Mouse (Mus musculus): ENCODE results near the gene Has3. TPM values are rescaled to one million over a fixed set of nuclear protein-coding genes. Genes with fewer than 3 reads are reported as not detected.
"Not testable (repeated sequence)": the region's sequence is repeated elsewhere in the genome, so short reads cannot be mapped to it uniquely, and the experiment has no call there.

The Has3 gene
- total RNA-seq, 2 experiments from 2014 or later = 1.1 to 1.6 TPM

DNA sequence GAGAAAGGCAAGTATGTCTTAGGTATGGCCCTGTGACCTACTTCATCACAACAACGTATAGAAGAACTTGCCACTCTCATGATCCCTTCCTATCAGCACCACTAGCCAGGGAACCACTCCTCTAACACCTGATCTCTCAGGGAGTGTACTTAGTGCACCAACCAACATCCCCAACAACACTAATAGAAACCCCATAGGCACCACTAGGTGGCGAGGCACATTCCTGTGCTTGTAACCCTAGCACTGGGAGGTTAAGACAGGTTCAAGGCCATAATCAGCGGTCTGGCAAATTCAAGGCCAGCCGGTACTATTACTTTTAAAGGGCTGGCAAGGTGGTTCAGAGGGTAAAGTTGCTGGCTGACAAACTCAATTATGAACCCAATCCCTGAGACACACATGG is 57.2 kb downstream of the Has3 start:
- no peak for DNase-seq (ENCODE audit: low spot score in 2 of 2)
- intact Hi-C loops (cut with DNase I) = no loop called here

DNA sequence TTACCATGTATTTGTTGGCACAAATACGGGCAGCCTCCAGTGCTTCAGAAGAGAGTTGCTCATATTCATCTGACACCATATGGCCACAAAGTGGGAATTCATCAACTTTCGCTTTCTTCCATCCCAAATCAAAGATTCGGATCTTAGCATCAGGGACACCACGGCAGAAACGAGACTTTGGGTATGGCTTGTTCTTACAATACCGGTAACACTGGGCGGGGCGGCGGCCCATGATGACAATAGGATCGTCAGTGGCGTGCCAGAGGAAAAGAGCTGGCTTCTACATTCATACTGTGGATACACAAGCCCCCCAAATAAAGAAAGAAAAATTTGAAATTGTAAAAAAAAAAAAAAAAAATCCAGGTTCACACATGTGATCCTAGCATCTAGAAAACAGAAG is 58.1 kb downstream of the Has3 start:
- DNase-seq (ENCODE audit: low spot score in 2 of 2); intact Hi-C loops (cut with DNase I): not testable (repeated sequence)

DNA sequence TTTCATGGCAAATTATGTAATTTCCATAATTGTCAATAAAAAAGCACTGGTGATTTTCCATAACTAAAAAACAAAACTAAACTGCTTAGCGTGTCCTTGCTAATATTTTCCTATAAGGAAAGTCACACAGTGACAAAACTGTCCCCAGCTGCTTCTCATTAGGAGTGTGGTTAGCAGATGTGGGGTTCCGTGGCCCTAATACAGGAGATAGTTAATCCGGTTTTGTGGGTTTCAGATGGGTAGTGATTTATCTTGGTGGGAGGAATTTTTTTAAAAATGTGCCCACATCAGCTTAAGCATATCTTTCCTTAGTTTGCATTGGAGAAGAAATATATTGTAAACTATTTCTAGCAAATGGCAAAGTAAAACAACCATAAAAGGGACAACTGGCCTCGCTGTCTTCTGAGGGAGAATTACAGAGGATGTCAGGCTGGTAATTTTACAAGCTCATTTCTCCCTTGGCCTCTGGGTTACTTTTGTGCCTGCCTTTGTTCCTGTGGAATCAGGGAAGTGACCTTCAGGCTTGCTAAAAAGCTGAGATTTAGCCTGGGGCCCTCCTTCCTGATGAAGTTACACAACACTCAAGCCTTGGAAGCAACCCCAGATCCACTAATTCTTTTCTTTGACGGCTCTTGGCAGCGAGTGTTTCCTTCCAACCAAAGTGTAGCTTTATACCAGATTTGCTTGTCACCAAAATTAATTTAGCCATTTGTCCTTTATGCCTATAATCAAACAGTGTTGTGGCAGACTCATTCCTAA is 59.3 kb downstream of the Has3 start:
- no peak for DNase-seq (ENCODE audit: low spot score in 2 of 2)
- intact Hi-C loops (cut with DNase I) = no loop called here

DNA sequence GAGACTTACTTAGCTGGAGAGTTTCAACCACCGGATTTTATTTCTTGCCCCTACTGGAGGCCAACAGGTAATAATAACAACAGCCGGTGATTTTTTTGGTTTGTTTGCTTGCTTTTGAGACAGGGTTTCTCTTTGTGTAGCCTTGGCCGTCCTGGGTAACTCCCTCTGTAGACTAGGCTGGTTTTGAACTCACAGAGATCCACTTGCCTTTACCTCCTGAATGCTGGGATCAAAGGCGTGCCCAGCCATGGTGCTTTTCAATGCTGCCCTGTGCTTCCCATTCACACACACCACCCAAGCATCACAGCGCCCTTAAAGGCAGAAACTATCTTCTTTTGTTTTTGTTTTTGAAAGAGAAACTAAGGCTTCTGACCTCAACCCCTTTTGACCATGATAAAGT is 59.9 kb downstream of the Has3 start:
- DNase-seq (ENCODE audit: low spot score in 2 of 2) = no peak
- intact Hi-C loops (cut with DNase I) = no loop called here

DNA sequence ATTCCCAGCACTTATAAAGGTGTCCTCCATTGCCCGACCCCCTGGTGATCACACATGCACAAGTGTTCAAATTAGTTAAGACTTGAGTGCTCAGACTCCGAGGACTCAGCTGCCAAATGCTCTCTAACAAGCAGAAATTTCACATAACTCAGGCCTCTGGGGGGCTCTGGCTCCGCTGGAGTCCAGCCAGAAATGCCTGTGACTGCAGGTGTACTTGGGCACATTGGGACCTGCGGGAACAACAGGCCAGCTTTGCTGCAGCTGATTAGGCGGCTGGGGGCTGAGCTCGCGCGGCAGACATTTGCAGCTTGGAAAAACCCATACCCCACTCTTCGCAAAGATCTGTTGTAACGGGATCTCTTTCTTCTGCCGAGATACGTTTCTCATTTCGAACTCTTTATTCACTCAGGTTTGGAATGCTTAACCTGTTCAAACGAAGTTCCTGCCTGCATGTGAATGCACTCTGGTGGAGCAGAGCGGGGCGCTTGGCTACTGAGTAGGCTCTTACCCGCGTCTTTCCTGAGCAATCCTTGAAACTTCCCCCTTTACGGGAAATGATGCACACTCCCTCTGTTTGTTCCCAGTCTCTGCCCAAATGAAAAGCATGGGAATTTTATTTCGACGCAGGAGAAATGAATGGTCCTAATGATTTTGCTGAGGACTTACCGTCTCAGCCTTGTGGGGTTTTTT is 62.5 kb downstream of the Has3 start:
- no peak for DNase-seq (ENCODE audit: low spot score in 2 of 2)
- intact Hi-C loops (cut with DNase I) = no loop called here

DNA sequence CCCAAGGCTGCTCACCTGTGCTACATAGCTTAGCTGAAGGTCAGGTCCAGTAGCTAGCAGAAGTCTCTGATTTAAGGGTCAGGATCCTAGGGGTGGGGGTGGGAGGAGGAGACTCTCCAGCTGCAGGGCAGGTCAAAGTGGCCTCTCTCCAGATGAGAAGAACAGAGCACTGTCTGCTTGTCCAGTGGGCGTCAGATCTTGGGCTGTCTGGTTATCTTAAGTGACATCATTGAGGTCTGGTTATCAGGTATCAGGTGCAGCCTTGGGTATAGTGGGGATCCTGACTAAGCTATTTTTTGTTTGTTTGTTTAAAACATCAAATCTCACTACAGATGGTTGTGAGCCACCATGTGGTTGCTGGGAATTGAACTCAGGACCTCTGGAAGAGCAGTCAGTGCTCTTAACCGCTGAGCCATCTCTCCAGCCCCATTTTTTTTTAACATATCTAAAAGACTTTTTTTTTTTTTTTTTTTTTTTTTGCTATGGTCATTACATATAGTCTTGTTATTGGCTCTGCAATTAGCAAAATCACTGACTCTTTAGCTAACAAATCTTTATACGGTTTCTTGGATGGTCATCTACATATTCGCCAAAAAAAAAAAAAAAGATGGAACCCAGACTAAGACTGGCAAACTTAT is 63.6 kb downstream of the Has3 start:
- intact Hi-C loops (cut with DNase I) = no loop called here
- DNase-seq (ENCODE audit: low spot score in 2 of 2) = no peak

Other genes with a start within 250 kb of the Has3 start
- gene Tango6, start 187.2 kb upstream of the Has3 start, total RNA-seq (2021) = 1 to 10 TPM; 6.0 to 6.1 TPM
- gene Utp4, start 23.4 kb downstream of the Has3 start, total RNA-seq (2021) = 10 to 100 TPM; 30.0 to 35.2 TPM
- 10 to 100 TPM; 13.7 to 17.0 TPM for gene Sntb2, start 65.5 kb downstream of the Has3 start, total RNA-seq (2021)
- gene Vps4a, start 161.0 kb downstream of the Has3 start, total RNA-seq (2021) = 100 to 1,000 TPM; 114 to 119 TPM
- gene Pdf, start 178.4 kb downstream of the Has3 start, total RNA-seq (2021) = 10 to 100 TPM; 26.6 to 29.3 TPM
- 10 to 100 TPM; 27.2 to 27.8 TPM for gene Cog8, start 186.4 kb downstream of the Has3 start, total RNA-seq (2021)
- gene Nip7, start 186.6 kb downstream of the Has3 start, total RNA-seq (2021) = 10 to 100 TPM; 42.2 to 43.8 TPM
- not detected for gene Tmed6, start 195.4 kb downstream of the Has3 start, total RNA-seq (2021)
- 10 to 100 TPM; 37.9 to 38.3 TPM for gene Terf2, start 226.3 kb downstream of the Has3 start, total RNA-seq (2021)

All from left cerebral cortex, postnatal 36 days (tissue).